ENCODE assay signal across 8 mouse cellular contexts in the genomic region with DNA sequence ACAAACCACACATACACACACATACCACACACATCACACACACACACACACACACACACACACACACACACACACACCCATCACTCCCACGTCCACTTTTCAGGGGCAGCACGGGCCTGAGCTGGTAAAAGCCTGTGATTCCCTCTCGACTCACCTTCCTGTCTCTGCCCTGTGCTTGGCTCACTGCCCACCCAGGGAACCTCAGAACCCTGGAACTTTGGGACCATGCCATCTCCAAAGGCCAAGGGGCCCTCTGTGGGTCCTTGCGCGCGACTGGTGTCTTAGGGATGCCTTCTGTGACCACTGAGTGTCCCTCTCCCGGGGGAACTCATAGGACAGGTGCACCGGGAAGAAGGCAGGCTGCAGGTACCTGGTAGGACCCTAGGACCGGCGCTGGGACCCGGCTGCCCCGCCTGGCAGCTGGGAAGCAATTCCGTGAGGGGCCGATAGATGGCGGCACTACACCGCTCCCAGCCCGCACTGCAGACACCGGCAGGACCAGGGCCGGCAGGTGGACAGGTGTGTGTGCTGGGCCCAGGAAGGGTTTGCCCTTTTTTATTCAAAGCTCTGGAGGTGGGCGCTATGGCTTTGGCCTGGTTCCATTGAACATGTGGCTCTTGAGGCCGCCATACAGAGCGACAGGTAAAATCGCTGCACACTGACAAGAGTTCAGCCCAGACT.
A peak's percentile ranks its signal among the peaks of the same experiment; 100 is the strongest.
DNase-seq lines count a peak whose midpoint lies in the region; ATAC-seq and TF ChIP-seq lines count a peak whose summit lies in the region.

No protein-coding gene starts in this region.

- no peaks in the 10 kb centered on the region for H3K9me3 ChIP-seq in heart, embryonic 10.5 days
- H3K9me3 ChIP-seq in neural tube, embryonic 12.5 days: no peaks in the 10 kb centered on the region

- peak overlapping the region; percentile 23 for H3K4me2 ChIP-seq in neural tube, embryonic 12.5 days (replicated peaks)

- peaks cover 92% of the 10 kb centered on the region for H3K27me3 ChIP-seq in heart, embryonic 10.5 days (ENCODE audit: insufficient read depth, poor library complexity, severe bottlenecking)
- H3K27me3 ChIP-seq in liver, adult 2 months (ENCODE audit: control insufficient read depth, insufficient read depth, low read length): peaks cover 4% of the 10 kb centered on the region
- peaks cover 16% of the 10 kb centered on the region; the same call in 1 of the 2 replicates for H3K27me3 ChIP-seq in neural tube, embryonic 12.5 days (replicated peaks)

- H3K79me2 ChIP-seq in liver, adult 2 months (ENCODE audit: control insufficient read depth, insufficient read depth, low read length): no peaks in the 10 kb centered on the region

- H3K9ac ChIP-seq in liver, adult 2 months (ENCODE audit: low read depth, low read length): no peak overlapping the region
- no peak overlapping the region for H3K9ac ChIP-seq in neural tube, embryonic 12.5 days

- peak; percentile 89 for DNase-seq in heart, adult 11 months
- DNase-seq in heart, embryonic 10.5 days (ENCODE audit: low spot score): no peak
- DNase-seq in cerebellum, adult 9-10 months: peak; percentile 69
- peak; percentile 47 to 57 for DNase-seq in frontal cortex, postnatal 25 days (ENCODE audit: low spot score in 2 of 2)
- DNase-seq in kidney, adult 18-20 months: peak; percentile 77
- DNase-seq in liver, adult 2 months (ENCODE audit: extremely low read depth, low read depth, low spot score): no peak
- DNase-seq in thymus, postnatal 25 days: peak; percentile 45

- no peaks in the 10 kb centered on the region for H3K36me3 ChIP-seq in heart, embryonic 10.5 days
- no peaks in the 10 kb centered on the region for H3K36me3 ChIP-seq in liver, adult 2 months (ENCODE audit: control insufficient read depth, insufficient read depth, low read length)
- no peaks in the 10 kb centered on the region for H3K36me3 ChIP-seq in neural tube, embryonic 12.5 days

- TF ChIP-seq CTCF in liver, adult 2 months (IDR thresholded peaks at IDR 0.05; ENCODE audit: low read depth, low read length): peak; percentile 92

- no peak for TF ChIP-seq POLR2A in liver, adult 2 months (IDR thresholded peaks at IDR 0.05; ENCODE audit: extremely low read depth, insufficient read depth, low read length)

- 6% methylated on average over 23 of the region's 23 CpGs for WGBS in heart, embryonic 10.5 days
- WGBS in liver, adult 2 months: 8% methylated on average over 23 of the region's 23 CpGs
- WGBS in neural tube, embryonic 12.5 days: 5% methylated on average over 23 of the region's 23 CpGs

- H3K4me1 ChIP-seq in heart, embryonic 10.5 days: peaks cover 20% of the 10 kb centered on the region; the same call in 1 of the 2 replicates
- H3K4me1 ChIP-seq in liver, adult 2 months (ENCODE audit: control insufficient read depth, insufficient read depth, low read length): no peaks in the 10 kb centered on the region
- H3K4me1 ChIP-seq in neural tube, embryonic 12.5 days: peaks cover 19% of the 10 kb centered on the region

- no peak overlapping the region for H3K4me3 ChIP-seq in heart, embryonic 10.5 days
- no peak overlapping the region for H3K4me3 ChIP-seq in liver, adult 2 months (ENCODE audit: insufficient read depth, low read depth, low read length)
- no peak overlapping the region for H3K4me3 ChIP-seq in neural tube, embryonic 12.5 days

- ATAC-seq in neural tube, embryonic 12.5 days (ENCODE audit: low FRiP score, low read depth): no peak

- no peak overlapping the region for H3K27ac ChIP-seq in heart, embryonic 10.5 days
- no peak overlapping the region for H3K27ac ChIP-seq in liver, adult 2 months (replicated peaks; ENCODE audit: insufficient read depth, low read depth, low read length)
- no peak overlapping the region for H3K27ac ChIP-seq in neural tube, embryonic 12.5 days

Comparison
In these comparisons a context has a peak if more than half of its experiments do, and no peak if none do; other contexts are left out.
1. DNase-seq: peak in heart, adult 11 months (single experiment), cerebellum, adult 9-10 months (single experiment), frontal cortex, postnatal 25 days (2 of 2), kidney, adult 18-20 months (single experiment) and thymus, postnatal 25 days (single experiment); none in heart, embryonic 10.5 days (single experiment) and liver, adult 2 months (single experiment).